Mouse (Mus musculus) kidney, adult 2 months (tissue): Measurements from ENCODE around the gene 1110008P14Rik.

Experiments
- CTCF ChIP-seq: fragments of 200-500 bp; conservative IDR thresholded peaks from 2 replicates; pipeline ENCODE4 v1.5.1; 2011; ENCODE audit warnings: low read depth, mild to moderate bottlenecking, control low read depth, low read length, moderate library complexity, mixed read lengths; ENCODE audit not compliant: insufficient read depth, insufficient read length
- POLR2A ChIP-seq: fragments of 200-500 bp; IDR thresholded peaks from one replicate; pipeline ENCODE4 v1.6.1; 2011; ENCODE audit warnings: low read depth, low read length, control low read depth

DNA sequence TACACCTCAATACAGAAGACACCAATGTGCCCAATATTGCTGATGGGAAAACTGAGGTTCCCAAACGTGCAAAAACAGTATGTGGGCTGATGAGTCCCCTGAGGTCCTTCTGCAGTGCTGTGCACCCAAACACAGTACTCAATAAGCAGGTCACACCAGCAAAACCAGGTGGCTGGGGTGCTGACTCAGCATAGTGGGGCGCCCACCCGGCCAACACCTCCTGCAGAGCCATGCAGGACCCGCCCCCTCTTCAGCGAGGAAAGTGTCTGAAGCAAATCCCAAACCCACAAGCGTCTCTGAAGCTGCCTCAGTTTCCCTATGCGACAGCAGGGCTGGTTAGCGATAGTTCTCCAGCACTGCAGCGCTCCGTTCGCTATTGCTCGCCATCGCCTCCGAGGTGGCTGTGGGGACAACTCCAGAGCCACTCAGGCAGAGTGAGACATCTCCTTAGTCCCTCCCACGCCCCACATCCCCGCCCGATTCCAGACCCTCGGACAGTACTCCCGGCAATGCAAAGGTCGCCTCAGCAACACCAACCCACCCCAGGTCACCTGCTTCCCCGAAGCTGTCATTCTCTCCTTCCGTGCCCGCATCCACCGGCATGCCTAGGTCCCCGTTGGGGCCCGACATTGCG, 480 bp downstream of the 1110008P14Rik start:
- TF ChIP-seq POLR2A (no peak), CTCF (no peak)
